Mouse (Mus musculus) embryonic fibroblast, embryonic 13.5 days (primary cell): Measurements from ENCODE around the gene Grwd1. TPM values are rescaled to one million over a fixed set of nuclear protein-coding genes. Genes with fewer than 3 reads are reported as not detected.

Source experiments
- H3K27ac ChIP-seq: 2 replicates; pipeline ENCODE4 v1.5.1; 2012; ENCODE audit warnings: low read length, control low read depth, inconsistent platforms; ENCODE audit not compliant: insufficient read depth
- H3K4me1 ChIP-seq: 2 replicates; pipeline ENCODE4 v1.6.1; 2011; ENCODE audit warnings: low read length; ENCODE audit not compliant: control insufficient read depth, insufficient read depth
- H3K4me3 ChIP-seq: 2 replicates; pipeline ENCODE4 v1.5.1; 2011; ENCODE audit warnings: mild to moderate bottlenecking, control low read depth, low read length; ENCODE audit not compliant: insufficient read depth
- CTCF ChIP-seq: IDR thresholded peaks from 2 replicates; pipeline ENCODE4 v1.5.1; 2011; ENCODE audit warnings: mild to moderate bottlenecking, control low read depth, low read length, moderate library complexity, borderline replicate concordance; ENCODE audit not compliant: insufficient read depth
- POLR2A ChIP-seq: IDR thresholded peaks from 2 replicates; pipeline ENCODE4 v1.6.1; 2011; ENCODE audit warnings: low read depth, mild to moderate bottlenecking, control low read depth, low read length, moderate library complexity
- polyA plus RNA-seq: library from polyadenylated mRNA; stranded (reverse); fragments of >200 nt; gene quantifications from 2 replicates; pipeline ENCODE4 v1.2.4, GENCODE M21; 2011; ENCODE audit warnings: low read depth; ENCODE audit not compliant: missing spikeins, insufficient read length

The Grwd1 gene
- polyA plus RNA-seq, 1 experiment = 13.5 TPM

- Histone ChIP-seq H3K27ac (no peak overlapping the region), H3K4me3 (no peak overlapping the region), H3K4me1 (0 out of 2 replicates have a peak, but pooled peaks cover 3% of the 10 kb centered on the region)
- 0 out of 2 replicates have a peak, but pooled peaks have one; percentile 13 for TF ChIP-seq POLR2A
- no peak for TF ChIP-seq CTCF
Observed at GRCm38 (mm10) chr7:45867871-45868270, 37.1 kb upstream of the Grwd1 start.

GRCm38 (mm10) chr7:45865925-45866910, 35.5 kb upstream of the Grwd1 start:
- TF ChIP-seq CTCF = no peak
- TF ChIP-seq POLR2A = peak; percentile 89
- peak overlapping the region; percentile 66 for H3K4me3 ChIP-seq
- peak overlapping the region; percentile 47 for H3K27ac ChIP-seq
- 0 out of 2 replicates have a peak, but pooled peaks cover 3% of the 10 kb centered on the region for H3K4me1 ChIP-seq

GRCm38 (mm10) chr7:45864435-45864834, 33.7 kb upstream of the Grwd1 start:
- H3K27ac ChIP-seq = no peak overlapping the region
- 0 out of 2 replicates have a peak, but pooled peaks cover 3% of the 10 kb centered on the region for H3K4me1 ChIP-seq
- TF ChIP-seq POLR2A (no peak), CTCF (no peak)
- no peak overlapping the region for H3K4me3 ChIP-seq

- Histone ChIP-seq H3K4me1 (0 out of 2 replicates have a peak, but pooled peaks cover 3% of the 10 kb centered on the region), H3K4me3 (no peak overlapping the region), H3K27ac (no peak overlapping the region)
- TF ChIP-seq POLR2A (no peak), CTCF (no peak)
Observed at GRCm38 (mm10) chr7:45862804-45863203, 32.1 kb upstream of the Grwd1 start.

GRCm38 (mm10) chr7:45859008-45859407, 28.3 kb upstream of the Grwd1 start:
- no peak overlapping the region for H3K4me3 ChIP-seq
- TF ChIP-seq CTCF (no peak), POLR2A (no peak)
- H3K27ac ChIP-seq = no peak overlapping the region
- no peaks in the 10 kb centered on the region for H3K4me1 ChIP-seq

- H3K4me3 ChIP-seq = no peak overlapping the region
- H3K4me1 ChIP-seq = no peaks in the 10 kb centered on the region
- no peak overlapping the region for H3K27ac ChIP-seq
- TF ChIP-seq CTCF (no peak), POLR2A (no peak)
Observed at GRCm38 (mm10) chr7:45856950-45857901, 26.5 kb upstream of the Grwd1 start.

- Histone ChIP-seq H3K4me3 (no peak overlapping the region), H3K27ac (no peak overlapping the region), H3K4me1 (no peaks in the 10 kb centered on the region)
- no peak for TF ChIP-seq POLR2A
- TF ChIP-seq CTCF = no peak
Observed at GRCm38 (mm10) chr7:45853089-45853488, 22.3 kb upstream of the Grwd1 start.

GRCm38 (mm10) chr7:45850661-45851060, 19.9 kb upstream of the Grwd1 start:
- no peak overlapping the region for H3K4me3 ChIP-seq
- no peak overlapping the region for H3K27ac ChIP-seq
- TF ChIP-seq POLR2A (no peak), CTCF (no peak)
- no peaks in the 10 kb centered on the region for H3K4me1 ChIP-seq

- Histone ChIP-seq H3K4me3 (no peak overlapping the region), H3K27ac (no peak overlapping the region), H3K4me1 (no peaks in the 10 kb centered on the region)
- TF ChIP-seq POLR2A (no peak), CTCF (no peak)
Observed at GRCm38 (mm10) chr7:45848447-45849027, 17.8 kb upstream of the Grwd1 start.
